Mouse (Mus musculus) embryo, embryonic 11.5 days (tissue): ENCODE measurements around the gene Wdr12.
"Not testable (repeated sequence)": the region's sequence is repeated elsewhere in the genome, so short reads cannot be mapped to it uniquely, and the experiment has no call there.

Source experiments
- DNase-seq: peaks from one replicate; pipeline ENCODE4 v3.0.0-alpha.2; 2012; ENCODE audit warnings: low read depth, low spot score

The Wdr12 gene

GRCm38 (mm10) chr1:60098024-60098781, at the start of gene Wdr12, which contains the start of gene Carf:
Wdr12 (minus strand) TSS chr1:60098645.
Carf (plus strand) TSS chr1:60098247.
- peak; percentile 93 for DNase-seq

GRCm38 (mm10) chr1:60137346-60137745, 38.9 kb upstream of the Wdr12 start:
- DNase-seq: no peak

- no peak for DNase-seq
Observed at GRCm38 (mm10) chr1:60117721-60118455, 19.4 kb upstream of the Wdr12 start.

- no peak for DNase-seq
Observed at GRCm38 (mm10) chr1:60104582-60104981, 6.1 kb upstream of the Wdr12 start.

GRCm38 (mm10) chr1:60098839-60099238, 394 bp upstream of the Wdr12 start:
- DNase-seq: no peak

DNA sequence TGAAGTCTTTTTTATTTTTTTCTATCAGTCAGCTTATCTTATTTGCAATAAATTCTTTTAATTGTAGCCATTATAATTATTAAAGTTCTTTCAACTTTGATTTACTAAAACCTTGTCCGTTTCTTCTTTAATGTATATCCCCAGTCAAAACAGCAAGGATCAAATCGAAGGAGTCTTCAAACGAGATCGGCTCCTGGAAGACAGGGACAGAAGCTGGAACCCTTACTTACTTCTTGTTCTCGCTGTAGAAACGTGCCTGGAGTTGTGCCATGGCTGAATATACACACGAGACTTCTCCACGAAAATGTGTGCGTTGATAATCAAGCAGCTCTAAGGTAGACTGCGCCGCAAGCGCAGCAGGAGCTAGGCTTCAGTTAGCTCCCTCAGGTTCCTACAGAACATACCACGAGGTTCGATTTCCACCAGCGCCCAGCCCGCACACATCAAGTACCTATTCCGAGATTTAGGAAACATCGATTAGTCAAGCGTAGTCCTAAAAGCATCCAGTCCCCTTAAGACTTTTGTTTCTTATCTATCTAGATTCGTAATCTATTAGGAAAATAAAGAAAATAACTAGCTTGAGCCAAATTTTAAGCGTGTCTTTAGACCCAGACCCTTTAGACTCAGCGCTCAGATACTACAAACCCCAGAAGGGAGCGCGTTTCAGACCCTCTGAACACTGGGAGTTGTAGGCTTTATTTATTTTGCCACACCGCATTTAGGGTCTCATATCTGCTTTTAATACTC, 995 bp downstream of the Wdr12 start:
- peak; percentile 61 for DNase-seq

DNA sequence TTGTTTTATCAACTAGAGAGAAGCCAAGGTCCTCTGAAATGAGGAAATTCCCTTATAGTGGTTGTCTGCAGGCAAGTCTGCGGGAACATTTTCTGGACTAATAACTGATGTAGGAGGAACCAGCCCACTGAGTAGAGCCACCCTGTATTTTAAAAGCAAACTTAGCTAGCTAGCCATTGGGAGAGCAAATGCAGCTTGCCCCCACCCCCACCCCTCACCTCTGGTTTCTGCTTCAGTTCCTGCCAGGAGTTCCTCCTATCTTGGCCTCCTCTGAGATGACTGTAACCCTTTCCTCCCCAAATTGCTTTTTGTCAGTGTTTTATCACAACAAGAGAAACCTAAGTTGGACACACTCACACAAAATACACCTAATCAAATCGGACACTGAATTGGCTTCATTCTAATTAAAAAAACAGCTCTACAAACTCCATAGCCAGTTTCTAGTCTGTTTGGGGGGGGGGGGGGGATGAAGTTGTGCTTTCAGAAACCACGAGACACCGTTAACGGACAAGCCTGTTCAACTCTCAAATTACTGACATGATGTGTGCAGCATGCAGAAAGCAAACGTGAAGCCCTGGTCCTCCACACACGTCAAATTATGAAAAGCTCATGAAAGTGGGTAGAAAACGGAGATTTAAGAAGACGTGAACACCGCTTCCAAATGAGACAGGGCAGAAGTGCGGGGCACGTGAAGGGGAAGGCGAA, 1.7 kb downstream of the Wdr12 start:
- DNase-seq: no peak

DNA sequence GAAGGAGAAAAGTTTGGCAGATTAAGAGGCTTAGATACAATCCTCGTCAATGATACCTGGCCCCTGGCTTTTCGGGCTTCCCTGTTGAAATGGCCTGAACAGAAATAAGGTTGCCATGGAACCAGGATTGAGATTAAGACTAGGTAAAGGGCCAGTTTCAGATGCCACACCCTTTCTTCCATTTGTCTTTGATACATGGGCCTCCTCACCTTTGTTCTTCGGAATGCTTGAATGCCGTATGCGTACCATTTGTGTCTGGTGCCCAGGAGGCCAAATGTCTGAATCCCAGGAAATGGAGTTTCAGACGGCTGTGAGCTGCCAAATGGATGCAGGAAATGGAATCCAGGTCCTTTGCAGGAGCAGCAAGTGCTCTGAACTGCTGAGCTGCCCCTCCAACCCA, 22.0 kb downstream of the Wdr12 start:
- no peak for DNase-seq

DNA sequence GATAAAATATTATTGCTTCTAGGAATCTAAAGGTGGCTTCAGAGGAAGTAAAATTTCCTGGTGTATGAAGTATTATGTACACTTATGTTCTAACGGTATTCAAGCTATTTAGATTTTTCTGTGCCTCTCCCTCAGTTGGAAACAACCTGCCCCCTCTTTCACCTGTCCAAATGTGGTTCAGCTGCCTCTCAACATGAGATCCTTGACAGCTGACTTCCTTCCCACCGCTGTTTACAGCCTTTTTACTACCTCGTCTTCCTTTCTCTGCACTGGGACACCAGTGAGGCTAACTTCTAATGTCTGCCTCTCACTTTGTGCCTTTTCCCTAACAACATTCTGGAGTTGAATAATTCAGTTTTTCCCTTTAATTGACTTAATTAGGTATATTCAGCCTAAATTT, 22.9 kb downstream of the Wdr12 start:
- no peak for DNase-seq

- no peak for DNase-seq
Observed at GRCm38 (mm10) chr1:60074935-60075334, 23.5 kb downstream of the Wdr12 start.

DNA sequence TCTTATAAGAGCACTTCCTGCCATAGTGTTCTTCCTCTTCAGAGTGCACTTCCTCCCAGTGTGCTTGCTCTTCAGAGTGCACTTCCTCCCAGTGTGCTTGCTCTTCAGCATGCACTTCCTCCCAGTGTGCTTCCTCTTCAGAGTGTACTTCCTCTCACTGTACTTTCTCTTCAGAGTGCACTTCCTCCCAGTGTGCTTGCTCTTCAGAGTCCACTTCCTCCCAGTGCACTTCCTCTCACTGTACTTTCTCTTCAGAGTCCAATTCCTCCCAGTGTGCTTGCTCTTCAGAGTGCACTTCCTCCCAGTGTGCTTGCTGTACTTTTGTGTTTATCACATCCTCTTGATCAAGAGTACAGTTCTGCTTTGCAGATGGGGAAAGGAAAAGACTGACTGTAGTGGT, 27.7 kb downstream of the Wdr12 start:
- not testable (repeated sequence) for DNase-seq

DNA sequence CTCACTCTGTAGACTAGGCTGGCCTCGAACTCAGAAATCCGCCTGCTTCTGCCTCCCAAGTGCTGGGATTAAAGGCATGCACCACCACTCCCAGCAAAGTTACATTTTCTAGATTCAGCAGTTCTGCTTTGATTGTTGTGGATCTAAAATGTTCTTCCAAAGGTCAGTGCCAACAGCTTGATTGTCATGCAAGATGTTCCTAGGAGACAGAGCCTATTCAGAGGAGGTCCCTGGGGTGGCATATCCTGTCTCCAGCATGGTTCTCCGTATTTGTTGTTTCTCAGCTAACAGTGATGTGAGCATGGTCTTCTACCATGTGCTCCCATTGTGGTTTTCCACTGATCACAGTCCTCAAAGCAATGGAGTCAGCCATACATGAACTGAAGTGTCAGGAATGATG, 42.1 kb downstream of the Wdr12 start:
- no peak for DNase-seq

DNA sequence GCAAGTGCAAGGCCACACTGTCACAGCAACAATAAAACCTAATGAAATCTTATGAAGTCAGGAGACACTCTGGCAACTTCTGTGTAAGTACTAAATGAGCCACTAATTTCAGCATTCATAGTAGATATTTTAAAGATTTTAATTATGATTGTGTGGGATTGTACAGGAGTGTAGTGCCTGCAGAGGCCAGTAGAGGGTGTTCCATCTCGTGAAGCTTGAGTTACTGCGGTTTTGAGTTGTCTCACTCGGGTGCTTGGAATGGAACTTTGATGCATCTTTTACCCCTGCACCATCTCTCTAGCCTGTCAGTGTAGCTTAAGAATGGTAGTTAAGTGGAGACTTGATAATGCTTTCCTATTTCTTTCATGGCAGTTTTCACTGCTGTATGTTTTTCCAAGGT, 43.8 kb downstream of the Wdr12 start:
- DNase-seq: no peak

GRCm38 (mm10) chr1:60047481-60047880, 51.0 kb downstream of the Wdr12 start:
- not testable (repeated sequence) for DNase-seq

DNA sequence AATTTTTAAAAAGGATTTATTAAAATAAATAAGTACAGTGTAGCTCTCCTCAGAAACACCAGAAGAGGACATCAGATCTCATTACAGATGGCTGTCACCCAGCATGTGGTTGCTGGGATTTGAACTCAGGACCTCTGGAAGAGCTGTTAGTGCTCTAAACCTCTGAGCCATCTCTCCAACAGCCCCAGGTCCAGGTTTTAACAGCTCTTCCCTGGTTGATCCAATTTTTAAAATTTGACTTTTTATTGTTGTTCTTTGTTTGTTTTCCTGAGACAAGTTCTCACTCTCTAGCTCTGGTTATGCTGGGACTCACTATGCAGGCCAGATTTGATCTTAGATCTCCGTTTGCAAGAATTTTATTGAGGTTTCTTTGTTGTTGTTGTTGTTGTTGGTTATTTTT, 53.9 kb downstream of the Wdr12 start:
- no peak for DNase-seq

- DNase-seq: peak; percentile 22
Observed at GRCm38 (mm10) chr1:60042796-60043469, 55.5 kb downstream of the Wdr12 start, which contains the start of gene Ica1l. Ica1l (minus strand) TSS chr1:60043184.

GRCm38 (mm10) chr1:60042398-60042795, 56.0 kb downstream of the Wdr12 start:
- peak; percentile 3 for DNase-seq

- no peak for DNase-seq
Observed at GRCm38 (mm10) chr1:60035044-60035443, 63.4 kb downstream of the Wdr12 start.
